Mouse (Mus musculus): ENCODE data around the gene Kcnj13. TPM values are rescaled to one million over a fixed set of nuclear protein-coding genes. Genes with fewer than 3 reads are reported as not detected.

Kcnj13 gene
- 0.17 TPM for polyA plus RNA-seq (2014; fragmentation: Illumina TruSeq; extraction: RNeasy Lipid Tissue Mini Kit (QIAGEN cat#74804); ENCODE audit: low read depth, low replicate concordance)

GRCm38 (mm10) chr1:87394594-87394993 is at the start of gene Kcnj13:
Kcnj13 (minus strand) TSS chr1:87394729.

Other genes with a start within 250 kb of the Kcnj13 start
- not detected for gene Ecel1, start 238.2 kb downstream of the Kcnj13 start, polyA plus RNA-seq (2014; fragmentation: Illumina TruSeq; extraction: RNeasy Lipid Tissue Mini Kit (QIAGEN cat#74804); ENCODE audit: low read depth, low replicate concordance)
- 0.21 TPM for gene Prss56, start 211.4 kb downstream of the Kcnj13 start, polyA plus RNA-seq (2014; fragmentation: Illumina TruSeq; extraction: RNeasy Lipid Tissue Mini Kit (QIAGEN cat#74804); ENCODE audit: low read depth, low replicate concordance)
- not detected for gene Chrnd, start 204.1 kb downstream of the Kcnj13 start, polyA plus RNA-seq (2014; fragmentation: Illumina TruSeq; extraction: RNeasy Lipid Tissue Mini Kit (QIAGEN cat#74804); ENCODE audit: low read depth, low replicate concordance)
- not detected for gene Chrng, start 190.1 kb downstream of the Kcnj13 start, polyA plus RNA-seq (2014; fragmentation: Illumina TruSeq; extraction: RNeasy Lipid Tissue Mini Kit (QIAGEN cat#74804); ENCODE audit: low read depth, low replicate concordance)
- gene Eif4e2, start 180.8 kb downstream of the Kcnj13 start, polyA plus RNA-seq (2014; fragmentation: Illumina TruSeq; extraction: RNeasy Lipid Tissue Mini Kit (QIAGEN cat#74804); ENCODE audit: low read depth, low replicate concordance): 106 TPM
- 550 TPM for gene Efhd1, start 130.4 kb downstream of the Kcnj13 start, polyA plus RNA-seq (2014; fragmentation: Illumina TruSeq; extraction: RNeasy Lipid Tissue Mini Kit (QIAGEN cat#74804); ENCODE audit: low read depth, low replicate concordance)
- gene Gigyf2, start 67.7 kb downstream of the Kcnj13 start, polyA plus RNA-seq (2014; fragmentation: Illumina TruSeq; extraction: RNeasy Lipid Tissue Mini Kit (QIAGEN cat#74804); ENCODE audit: low read depth, low replicate concordance): 72.2 TPM
- not detected for gene Snorc, start 75.5 kb upstream of the Kcnj13 start, polyA plus RNA-seq (2014; fragmentation: Illumina TruSeq; extraction: RNeasy Lipid Tissue Mini Kit (QIAGEN cat#74804); ENCODE audit: low read depth, low replicate concordance)
- gene Neu2, start 115.2 kb upstream of the Kcnj13 start, polyA plus RNA-seq (2014; fragmentation: Illumina TruSeq; extraction: RNeasy Lipid Tissue Mini Kit (QIAGEN cat#74804); ENCODE audit: low read depth, low replicate concordance): 0.17 TPM
- gene Ngef, start 179.1 kb upstream of the Kcnj13 start, polyA plus RNA-seq (2014; fragmentation: Illumina TruSeq; extraction: RNeasy Lipid Tissue Mini Kit (QIAGEN cat#74804); ENCODE audit: low read depth, low replicate concordance): 0.07 TPM
- gene Inpp5d, start 225.6 kb upstream of the Kcnj13 start, polyA plus RNA-seq (2014; fragmentation: Illumina TruSeq; extraction: RNeasy Lipid Tissue Mini Kit (QIAGEN cat#74804); ENCODE audit: low read depth, low replicate concordance): 3.3 TPM

Data from testis, adult 10 weeks (tissue).